Mouse (Mus musculus): ENCODE measurements at regions not wholly inside any gene's neighbourhood (a gene's known extent, or its start where the extent isn't known, plus 50 kb on each side); places are given as distances from the start of the nearest gene placed in this dataset.

DNA sequence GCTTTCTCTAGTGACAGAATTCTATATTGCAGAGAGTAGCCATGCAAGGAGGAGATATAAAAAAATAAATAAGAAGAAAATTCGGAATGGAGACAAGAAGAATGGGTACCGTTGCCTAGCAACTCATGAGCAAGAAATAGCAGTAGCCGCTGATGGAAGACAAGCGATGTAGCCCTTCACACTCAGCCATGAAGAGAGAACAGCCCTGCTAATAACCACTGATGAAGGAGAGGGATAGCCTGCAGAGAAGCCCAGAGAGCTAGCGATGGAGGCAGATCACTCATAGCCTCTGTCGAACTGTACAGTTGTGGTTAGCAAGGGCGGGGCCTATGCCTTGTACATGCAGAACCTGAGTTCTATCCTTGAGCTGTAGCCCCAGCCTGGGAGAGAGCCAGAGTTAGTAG is 118.4 kb upstream of the S1pr3 start:
- Histone ChIP-seq H3K4me3 (ENCODE audit: low read depth, low read length) (no peak overlapping the region), H3K4me2 (ENCODE audit: low read length) (no peak overlapping the region), H3K27ac (ENCODE audit: low read depth, low read length) (no peak overlapping the region), H3K36me3 (ENCODE audit: control insufficient read depth, insufficient read depth, low read length) (no peaks in the 10 kb centered on the region), H3K9me3 (replicated peaks; ENCODE audit: control insufficient read depth, low read length) (no peaks in the 10 kb centered on the region), H3K4me1 (ENCODE audit: control insufficient read depth, insufficient read depth, low read length) (no peaks in the 10 kb centered on the region), H3K27me3 (replicated peaks; ENCODE audit: control insufficient read depth, insufficient read depth, low read length) (no peaks in the 10 kb centered on the region), H3K9ac (ENCODE audit: low read length) (no peak overlapping the region)
- ATAC-seq (no peak), DNase-seq (ENCODE audit: low spot score) (no peak)
- 79% methylated on average over 7 of the region's 7 CpGs for WGBS

DNA sequence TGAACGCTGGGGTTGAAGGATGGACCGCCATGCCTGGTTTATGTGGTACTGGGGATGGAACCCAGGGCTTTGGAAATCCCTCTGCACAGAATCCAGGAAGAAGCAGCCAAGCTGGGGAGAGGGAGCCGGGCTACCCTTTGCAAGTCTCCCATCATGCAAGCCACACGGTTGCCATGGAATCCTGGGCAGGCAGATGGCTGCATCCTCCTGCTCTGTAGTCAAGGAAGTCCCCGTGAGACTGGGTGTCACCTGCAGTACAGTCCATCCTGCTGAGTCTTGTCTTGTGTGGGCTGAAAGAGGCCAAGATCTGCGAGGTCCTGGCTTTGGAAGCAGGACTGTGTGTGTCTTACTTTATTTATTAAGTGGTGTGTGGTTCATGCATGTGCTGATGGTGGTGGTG is 117.5 kb upstream of the S1pr3 start:
- Histone ChIP-seq H3K4me2 (ENCODE audit: low read length) (no peak overlapping the region), H3K4me3 (ENCODE audit: low read depth, low read length) (no peak overlapping the region), H3K36me3 (ENCODE audit: control insufficient read depth, insufficient read depth, low read length) (no peaks in the 10 kb centered on the region), H3K27me3 (replicated peaks; ENCODE audit: control insufficient read depth, insufficient read depth, low read length) (no peaks in the 10 kb centered on the region), H3K4me1 (ENCODE audit: control insufficient read depth, insufficient read depth, low read length) (no peaks in the 10 kb centered on the region), H3K9me3 (replicated peaks; ENCODE audit: control insufficient read depth, low read length) (no peaks in the 10 kb centered on the region), H3K27ac (ENCODE audit: low read depth, low read length) (no peak overlapping the region), H3K9ac (ENCODE audit: low read length) (no peak overlapping the region)
- no peak for ATAC-seq
- no peak for DNase-seq (ENCODE audit: low spot score)
- 80% methylated on average over 6 of the region's 6 CpGs for WGBS

DNA sequence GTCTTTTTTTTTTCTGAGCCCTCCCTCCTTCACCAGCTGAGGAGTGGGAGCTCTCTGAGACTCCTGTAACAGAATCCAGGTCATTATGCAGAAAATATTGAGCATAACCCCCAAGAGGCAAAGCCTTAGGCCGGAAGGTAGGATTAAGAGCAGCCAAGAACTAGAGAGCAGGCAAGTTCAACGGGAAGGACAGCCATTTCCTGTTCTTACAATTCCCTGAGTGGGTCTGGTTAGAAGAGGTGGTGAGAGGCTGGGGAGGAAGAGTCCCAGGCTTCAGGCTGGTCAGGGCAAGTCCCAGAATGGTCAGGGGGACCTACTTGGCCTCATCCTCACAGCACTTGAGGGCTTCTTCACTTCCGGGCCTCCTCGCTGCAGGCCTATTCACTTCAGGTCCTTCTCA is 115.4 kb upstream of the S1pr3 start:
- Histone ChIP-seq H3K27ac (ENCODE audit: low read depth, low read length) (no peak overlapping the region), H3K9ac (ENCODE audit: low read length) (no peak overlapping the region), H3K36me3 (ENCODE audit: control insufficient read depth, insufficient read depth, low read length) (no peaks in the 10 kb centered on the region), H3K4me3 (ENCODE audit: low read depth, low read length) (no peak overlapping the region), H3K4me2 (ENCODE audit: low read length) (no peak overlapping the region), H3K9me3 (replicated peaks; ENCODE audit: control insufficient read depth, low read length) (no peaks in the 10 kb centered on the region), H3K27me3 (replicated peaks; ENCODE audit: control insufficient read depth, insufficient read depth, low read length) (no peaks in the 10 kb centered on the region), H3K4me1 (ENCODE audit: control insufficient read depth, insufficient read depth, low read length) (no peaks in the 10 kb centered on the region)
- DNase-seq (ENCODE audit: low spot score): no peak
- 84% methylated on average over 4 of the region's 4 CpGs for WGBS
- ATAC-seq: no peak

DNA sequence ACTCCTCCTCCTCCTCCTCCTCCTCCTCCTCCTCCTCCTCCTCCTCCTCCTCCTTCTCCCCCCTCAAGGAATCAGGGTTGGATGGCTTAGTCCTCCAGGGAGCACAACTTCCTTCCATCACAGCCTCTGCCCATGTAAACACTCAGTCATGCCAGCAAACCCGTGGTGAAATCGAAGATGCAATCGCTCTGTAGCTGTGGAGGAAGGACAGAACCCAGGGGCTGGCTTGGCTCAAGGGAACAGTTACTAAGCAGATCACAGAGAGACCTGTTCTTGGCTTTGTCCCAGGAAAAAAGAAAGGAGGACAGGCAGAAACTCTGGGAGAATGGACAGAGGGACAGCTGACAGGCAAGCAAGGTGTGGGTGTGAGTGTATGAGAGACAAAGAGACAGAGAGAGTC is 112.6 kb upstream of the S1pr3 start:
- H3K4me1 ChIP-seq (ENCODE audit: control insufficient read depth, insufficient read depth, low read length): no peaks in the 10 kb centered on the region
- H3K9me3 ChIP-seq (replicated peaks; ENCODE audit: control insufficient read depth, low read length): no peaks in the 10 kb centered on the region
- H3K4me3 ChIP-seq (ENCODE audit: low read depth, low read length): no peak overlapping the region
- no peaks in the 10 kb centered on the region for H3K27me3 ChIP-seq (replicated peaks; ENCODE audit: control insufficient read depth, insufficient read depth, low read length)
- H3K27ac ChIP-seq (ENCODE audit: low read depth, low read length): no peak overlapping the region
- DNase-seq (ENCODE audit: low spot score): no peak
- 75% methylated on average over 3 of the region's 3 CpGs for WGBS
- ATAC-seq: no peak
- no peak overlapping the region for H3K4me2 ChIP-seq (ENCODE audit: low read length)
- H3K36me3 ChIP-seq (ENCODE audit: control insufficient read depth, insufficient read depth, low read length): no peaks in the 10 kb centered on the region
- H3K9ac ChIP-seq (ENCODE audit: low read length): no peak overlapping the region

DNA sequence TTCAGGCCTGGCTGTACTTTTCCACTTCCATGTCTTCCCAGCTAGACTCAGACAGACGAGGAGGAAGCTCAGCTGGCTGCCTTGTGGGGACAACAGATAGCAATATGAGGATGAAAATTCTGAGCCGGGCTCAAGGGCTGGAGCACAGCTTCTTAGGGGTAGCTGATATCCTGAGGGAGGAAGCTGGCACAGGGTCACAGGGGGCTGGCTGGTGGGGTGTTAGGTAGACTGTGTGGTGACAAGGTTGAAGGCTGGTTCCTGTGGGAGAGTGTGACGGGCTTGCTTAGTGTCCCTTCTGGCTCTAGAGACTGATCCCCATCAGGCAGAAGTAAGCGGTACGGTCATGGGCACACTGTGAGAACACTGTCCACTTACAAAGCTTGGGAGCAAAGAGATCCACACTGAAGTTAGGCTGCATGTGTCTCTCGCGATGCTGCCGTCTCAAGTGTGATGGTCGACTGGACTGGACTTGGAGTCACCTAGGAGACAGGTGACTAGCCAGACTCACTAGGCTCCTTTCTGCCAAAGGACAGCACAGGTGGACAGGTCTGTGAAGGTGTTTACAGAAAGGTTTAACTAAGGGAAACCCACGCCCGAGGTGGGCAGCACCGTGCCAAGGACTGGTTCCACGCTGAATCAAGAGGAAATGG is 111.1 kb upstream of the S1pr3 start:
- Histone ChIP-seq H3K9ac (ENCODE audit: low read length) (no peak overlapping the region), H3K4me2 (ENCODE audit: low read length) (no peak overlapping the region)
- ATAC-seq: no peak

DNA sequence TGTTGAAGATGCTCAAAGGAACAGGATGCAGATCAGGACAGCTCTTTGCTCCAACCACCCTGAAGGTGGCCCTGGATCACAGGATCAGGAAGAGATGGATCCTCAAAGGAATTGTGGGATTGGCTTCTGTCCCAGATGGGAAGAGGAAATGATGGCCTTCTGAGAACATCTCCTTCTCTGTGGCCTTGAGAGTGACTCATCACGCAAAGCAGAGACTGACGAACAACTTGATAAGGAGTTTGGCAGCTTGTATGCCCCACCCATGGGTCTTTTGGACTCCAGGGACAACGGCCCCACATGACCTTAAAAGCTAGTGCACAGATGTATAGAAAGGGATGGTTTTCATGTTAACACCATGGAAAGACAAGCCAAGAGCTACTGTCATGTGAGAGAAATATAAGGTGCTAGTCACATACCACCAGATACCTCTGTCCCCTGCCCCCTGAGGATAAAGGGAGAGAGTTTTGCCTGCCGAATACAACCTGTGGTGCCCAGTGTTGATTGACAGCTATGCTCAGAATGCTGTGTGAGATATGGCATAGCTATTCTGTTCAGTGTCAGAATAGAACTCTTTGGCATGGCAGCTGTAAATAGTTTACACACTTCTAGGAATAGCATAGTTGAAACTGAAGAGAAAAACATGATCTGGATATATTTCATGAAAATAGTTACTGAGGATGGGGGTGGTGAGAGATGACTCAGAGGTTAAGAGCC is 109.2 kb upstream of the S1pr3 start:
- H3K36me3 ChIP-seq (ENCODE audit: control insufficient read depth, insufficient read depth, low read length): no peaks in the 10 kb centered on the region
- no peak overlapping the region for H3K4me2 ChIP-seq (ENCODE audit: low read length)
- no peak for ATAC-seq
- H3K27ac ChIP-seq (ENCODE audit: low read depth, low read length): no peak overlapping the region
- H3K4me3 ChIP-seq (ENCODE audit: low read depth, low read length): no peak overlapping the region
- no peak for DNase-seq (ENCODE audit: low spot score)
- no peak overlapping the region for H3K9ac ChIP-seq (ENCODE audit: low read length)
- no peaks in the 10 kb centered on the region for H3K4me1 ChIP-seq (ENCODE audit: control insufficient read depth, insufficient read depth, low read length)
- no peaks in the 10 kb centered on the region for H3K9me3 ChIP-seq (replicated peaks; ENCODE audit: control insufficient read depth, low read length)
- no peaks in the 10 kb centered on the region for H3K27me3 ChIP-seq (replicated peaks; ENCODE audit: control insufficient read depth, insufficient read depth, low read length)
- WGBS: 88% methylated on average over 4 of the region's 4 CpGs

More for the DNA sequence above, 111.1 kb upstream of the S1pr3 start:
- Histone ChIP-seq H3K4me3 (ENCODE audit: low read depth, low read length) (no peak overlapping the region), H3K9me3 (replicated peaks; ENCODE audit: control insufficient read depth, low read length) (no peaks in the 10 kb centered on the region), H3K27ac (ENCODE audit: low read depth, low read length) (no peak overlapping the region), H3K36me3 (ENCODE audit: control insufficient read depth, insufficient read depth, low read length) (no peaks in the 10 kb centered on the region), H3K27me3 (replicated peaks; ENCODE audit: control insufficient read depth, insufficient read depth, low read length) (no peaks in the 10 kb centered on the region), H3K4me1 (ENCODE audit: control insufficient read depth, insufficient read depth, low read length) (no peaks in the 10 kb centered on the region)
- WGBS: 96% methylated on average over 13 of the region's 13 CpGs
- no peak for DNase-seq (ENCODE audit: low spot score)

DNA sequence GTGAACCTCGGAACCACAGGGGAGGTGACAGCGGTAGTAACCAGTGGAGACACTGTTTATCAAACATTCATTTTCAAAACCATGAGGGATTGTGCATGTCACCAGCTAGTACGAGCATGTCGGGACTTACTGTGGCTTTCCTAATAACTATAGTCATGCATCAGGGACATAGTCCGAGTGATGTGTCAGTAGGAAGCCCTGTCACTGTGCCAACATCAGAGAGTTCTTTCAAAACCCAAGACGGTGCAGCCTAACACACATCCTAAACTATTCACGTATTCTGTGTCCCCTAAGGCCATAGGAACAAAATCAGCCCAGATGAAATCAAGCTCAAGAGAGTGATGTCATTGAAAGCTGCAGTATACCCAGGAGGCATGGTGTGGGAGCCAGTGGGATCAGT is 107.0 kb upstream of the S1pr3 start:
- ATAC-seq: no peak

DNA sequence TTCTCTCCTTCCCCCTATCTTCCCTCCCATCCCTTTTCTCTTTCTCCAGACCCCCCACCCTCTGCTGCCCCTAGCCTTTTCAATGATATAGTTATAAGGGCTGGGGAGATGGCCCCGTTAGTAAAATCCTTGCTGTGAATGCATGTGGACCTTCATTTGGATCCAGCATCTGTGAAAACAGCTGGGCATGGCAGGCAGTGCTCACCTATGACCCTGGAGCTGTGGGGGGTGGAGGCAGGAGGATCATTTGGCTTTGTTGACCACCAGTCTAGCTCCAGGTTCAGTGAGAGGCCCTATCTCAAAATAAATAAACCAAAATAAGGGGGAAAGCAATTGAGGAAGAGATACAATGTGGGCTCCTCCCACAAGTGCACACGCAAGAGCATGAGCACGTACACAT is 105.3 kb upstream of the S1pr3 start:
- H3K4me3 ChIP-seq (ENCODE audit: low read depth, low read length): no peak overlapping the region
- 65% methylated on average over 3 of the region's 3 CpGs for WGBS
- no peak for ATAC-seq

More for the DNA sequence above, 107.0 kb upstream of the S1pr3 start:
- Histone ChIP-seq H3K9ac (ENCODE audit: low read length) (no peak overlapping the region), H3K27me3 (replicated peaks; ENCODE audit: control insufficient read depth, insufficient read depth, low read length) (no peaks in the 10 kb centered on the region), H3K4me3 (ENCODE audit: low read depth, low read length) (no peak overlapping the region), H3K4me2 (ENCODE audit: low read length) (no peak overlapping the region), H3K4me1 (ENCODE audit: control insufficient read depth, insufficient read depth, low read length) (no peaks in the 10 kb centered on the region), H3K9me3 (replicated peaks; ENCODE audit: control insufficient read depth, low read length) (no peaks in the 10 kb centered on the region), H3K27ac (ENCODE audit: low read depth, low read length) (no peak overlapping the region), H3K36me3 (ENCODE audit: control insufficient read depth, insufficient read depth, low read length) (no peaks in the 10 kb centered on the region)
- DNase-seq (ENCODE audit: low spot score): no peak
- 88% methylated on average over 7 of the region's 7 CpGs for WGBS

DNA sequence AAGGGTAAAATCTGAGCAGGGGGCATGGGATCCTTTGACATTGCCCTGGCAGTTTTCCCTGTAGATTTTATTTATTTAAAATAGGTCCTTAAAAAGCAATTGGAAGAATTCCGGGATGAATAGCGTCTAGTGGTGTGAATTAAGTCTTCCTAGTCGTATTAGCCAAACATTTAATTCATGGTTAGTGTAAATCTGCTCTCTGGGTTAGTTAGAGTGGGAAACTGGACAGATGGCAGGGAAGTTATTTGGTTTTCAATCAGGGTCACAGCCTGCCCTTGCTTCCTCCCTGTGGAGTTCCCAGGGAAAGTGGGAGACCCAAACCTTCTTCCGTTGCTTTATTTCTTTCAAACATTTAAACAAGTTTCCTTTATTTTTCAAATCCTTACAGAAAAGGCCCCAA is 103.8 kb upstream of the S1pr3 start:
- H3K4me2 ChIP-seq (ENCODE audit: low read length): no peak overlapping the region

More for the DNA sequence above, 105.3 kb upstream of the S1pr3 start:
- H3K9me3 ChIP-seq (replicated peaks; ENCODE audit: control insufficient read depth, low read length): no peaks in the 10 kb centered on the region
- H3K36me3 ChIP-seq (ENCODE audit: control insufficient read depth, insufficient read depth, low read length): no peaks in the 10 kb centered on the region
- H3K4me2 ChIP-seq (ENCODE audit: low read length): no peak overlapping the region
- H3K4me1 ChIP-seq (ENCODE audit: control insufficient read depth, insufficient read depth, low read length): no peaks in the 10 kb centered on the region
- no peak overlapping the region for H3K27ac ChIP-seq (ENCODE audit: low read depth, low read length)
- H3K27me3 ChIP-seq (replicated peaks; ENCODE audit: control insufficient read depth, insufficient read depth, low read length): no peaks in the 10 kb centered on the region
- DNase-seq (ENCODE audit: low spot score): no peak
- H3K9ac ChIP-seq (ENCODE audit: low read length): no peak overlapping the region

More for the DNA sequence above, 103.8 kb upstream of the S1pr3 start:
- 53% methylated on average over 4 of the region's 4 CpGs for WGBS
- Histone ChIP-seq H3K4me1 (ENCODE audit: control insufficient read depth, insufficient read depth, low read length) (no peaks in the 10 kb centered on the region), H3K27ac (ENCODE audit: low read depth, low read length) (no peak overlapping the region), H3K9ac (ENCODE audit: low read length) (no peak overlapping the region), H3K9me3 (replicated peaks; ENCODE audit: control insufficient read depth, low read length) (no peaks in the 10 kb centered on the region), H3K36me3 (ENCODE audit: control insufficient read depth, insufficient read depth, low read length) (no peaks in the 10 kb centered on the region), H3K27me3 (replicated peaks; ENCODE audit: control insufficient read depth, insufficient read depth, low read length) (no peaks in the 10 kb centered on the region), H3K4me3 (ENCODE audit: low read depth, low read length) (no peak overlapping the region)
- ATAC-seq (no peak), DNase-seq (ENCODE audit: low spot score) (peak; percentile 34)
